Mouse (Mus musculus): ENCODE data around the gene Cpsf3. TPM values are rescaled to one million over a fixed set of nuclear protein-coding genes. Genes with fewer than 3 reads are reported as not detected.

Gene Cpsf3
- polyA plus RNA-seq, 1 experiment from 2014 or later = 125 TPM

- 96% methylated on average over 5 of the region's 5 CpGs for WGBS
- H3K4me3 ChIP-seq (ENCODE audit: low read depth, low read length) = no peak overlapping the region
- DNase-seq (ENCODE audit: low spot score) (no peak), ATAC-seq (ENCODE audit: low FRiP score) (no peak)
- no peaks in the 10 kb centered on the region for H3K4me1 ChIP-seq (replicated peaks; ENCODE audit: control insufficient read depth, insufficient read depth, low read length)
- no peak overlapping the region for H3K27ac ChIP-seq (ENCODE audit: low read depth, low read length)
- peaks cover 16% of the 10 kb centered on the region for H3K36me3 ChIP-seq (ENCODE audit: control insufficient read depth, insufficient read depth, low read length)
- H3K9me3 ChIP-seq (ENCODE audit: control insufficient read depth, low read length) = no peaks in the 10 kb centered on the region
- H3K4me2 ChIP-seq (replicated peaks; ENCODE audit: low read depth, low read length) = no peak overlapping the region
- no peaks in the 10 kb centered on the region for H3K27me3 ChIP-seq (ENCODE audit: control insufficient read depth, insufficient read depth, low read length)
- no peak overlapping the region for H3K9ac ChIP-seq (ENCODE audit: low read depth, low read length)
Measured at GRCm38 (mm10) chr12:21333766-21334165, 48.6 kb downstream of the Cpsf3 start.

DNA sequence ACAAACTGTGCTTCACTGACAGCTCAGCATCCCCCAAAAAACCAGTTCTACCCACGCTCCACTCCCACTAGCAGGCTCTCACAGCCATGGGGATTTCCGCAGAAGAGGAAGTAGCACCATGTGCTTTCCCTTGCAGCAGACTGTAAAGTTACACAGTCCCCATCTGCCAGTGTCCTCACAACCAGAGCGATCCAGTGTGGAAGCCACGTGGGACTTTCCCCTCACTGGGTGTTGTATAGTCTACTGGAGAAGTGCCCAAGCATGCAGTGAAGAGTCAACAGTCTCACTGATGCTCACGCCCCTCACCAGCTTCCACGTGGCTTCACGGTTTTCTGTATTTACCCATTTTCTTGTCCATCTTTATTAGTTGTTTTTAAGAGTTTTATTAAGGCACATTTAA, 50.7 kb downstream of the Cpsf3 start:
- Histone ChIP-seq H3K27ac (ENCODE audit: low read depth, low read length) (no peak overlapping the region), H3K4me2 (replicated peaks; ENCODE audit: low read depth, low read length) (no peak overlapping the region), H3K27me3 (ENCODE audit: control insufficient read depth, insufficient read depth, low read length) (no peaks in the 10 kb centered on the region), H3K9me3 (ENCODE audit: control insufficient read depth, low read length) (no peaks in the 10 kb centered on the region), H3K4me1 (replicated peaks; ENCODE audit: control insufficient read depth, insufficient read depth, low read length) (no peaks in the 10 kb centered on the region), H3K4me3 (ENCODE audit: low read depth, low read length) (no peak overlapping the region), H3K36me3 (ENCODE audit: control insufficient read depth, insufficient read depth, low read length) (peaks cover 12% of the 10 kb centered on the region), H3K9ac (ENCODE audit: low read depth, low read length) (no peak overlapping the region)
- no peak for ATAC-seq (ENCODE audit: low FRiP score)
- no peak for DNase-seq (ENCODE audit: low spot score)
- WGBS = 95% methylated on average over 7 of the region's 7 CpGs

GRCm38 (mm10) chr12:21337171-21337570, 52.0 kb downstream of the Cpsf3 start:
- Histone ChIP-seq H3K9me3 (ENCODE audit: control insufficient read depth, low read length) (no peaks in the 10 kb centered on the region), H3K27ac (ENCODE audit: low read depth, low read length) (no peak overlapping the region), H3K27me3 (ENCODE audit: control insufficient read depth, insufficient read depth, low read length) (no peaks in the 10 kb centered on the region), H3K4me2 (replicated peaks; ENCODE audit: low read depth, low read length) (no peak overlapping the region), H3K4me1 (replicated peaks; ENCODE audit: control insufficient read depth, insufficient read depth, low read length) (no peaks in the 10 kb centered on the region), H3K9ac (ENCODE audit: low read depth, low read length) (no peak overlapping the region), H3K4me3 (ENCODE audit: low read depth, low read length) (no peak overlapping the region), H3K36me3 (ENCODE audit: control insufficient read depth, insufficient read depth, low read length) (peaks cover 9% of the 10 kb centered on the region)
- ATAC-seq (ENCODE audit: low FRiP score) (no peak), DNase-seq (ENCODE audit: low spot score) (no peak)
- 96% methylated on average over 5 of the region's 5 CpGs for WGBS

- Histone ChIP-seq H3K9me3 (ENCODE audit: control insufficient read depth, low read length) (no peaks in the 10 kb centered on the region), H3K27ac (ENCODE audit: low read depth, low read length) (no peak overlapping the region), H3K36me3 (ENCODE audit: control insufficient read depth, insufficient read depth, low read length) (peaks cover 2% of the 10 kb centered on the region; the same call in 1 of the 2 replicates), H3K4me2 (replicated peaks; ENCODE audit: low read depth, low read length) (no peak overlapping the region), H3K27me3 (ENCODE audit: control insufficient read depth, insufficient read depth, low read length) (no peaks in the 10 kb centered on the region), H3K4me1 (replicated peaks; ENCODE audit: control insufficient read depth, insufficient read depth, low read length) (no peaks in the 10 kb centered on the region), H3K4me3 (ENCODE audit: low read depth, low read length) (no peak overlapping the region), H3K9ac (ENCODE audit: low read depth, low read length) (no peak overlapping the region)
- no peak for DNase-seq (ENCODE audit: low spot score)
- WGBS = 94% methylated on average over 5 of the region's 5 CpGs
- ATAC-seq (ENCODE audit: low FRiP score) = no peak
Measured at GRCm38 (mm10) chr12:21340674-21341073, 55.5 kb downstream of the Cpsf3 start.

GRCm38 (mm10) chr12:21346972-21347371, 61.8 kb downstream of the Cpsf3 start:
- no peaks in the 10 kb centered on the region for H3K27me3 ChIP-seq (ENCODE audit: control insufficient read depth, insufficient read depth, low read length)
- peaks cover 2% of the 10 kb centered on the region; the same call in 1 of the 2 replicates for H3K36me3 ChIP-seq (ENCODE audit: control insufficient read depth, insufficient read depth, low read length)
- H3K27ac ChIP-seq (ENCODE audit: low read depth, low read length) = no peak overlapping the region
- ATAC-seq (ENCODE audit: low FRiP score) (no peak), DNase-seq (ENCODE audit: low spot score) (no peak)
- H3K9ac ChIP-seq (ENCODE audit: low read depth, low read length) = no peak overlapping the region
- H3K4me3 ChIP-seq (ENCODE audit: low read depth, low read length) = no peak overlapping the region
- no peak overlapping the region for H3K4me2 ChIP-seq (replicated peaks; ENCODE audit: low read depth, low read length)
- H3K4me1 ChIP-seq (replicated peaks; ENCODE audit: control insufficient read depth, insufficient read depth, low read length) = no peaks in the 10 kb centered on the region
- H3K9me3 ChIP-seq (ENCODE audit: control insufficient read depth, low read length) = no peaks in the 10 kb centered on the region
- 97% methylated on average over 7 of the region's 7 CpGs for WGBS

DNA sequence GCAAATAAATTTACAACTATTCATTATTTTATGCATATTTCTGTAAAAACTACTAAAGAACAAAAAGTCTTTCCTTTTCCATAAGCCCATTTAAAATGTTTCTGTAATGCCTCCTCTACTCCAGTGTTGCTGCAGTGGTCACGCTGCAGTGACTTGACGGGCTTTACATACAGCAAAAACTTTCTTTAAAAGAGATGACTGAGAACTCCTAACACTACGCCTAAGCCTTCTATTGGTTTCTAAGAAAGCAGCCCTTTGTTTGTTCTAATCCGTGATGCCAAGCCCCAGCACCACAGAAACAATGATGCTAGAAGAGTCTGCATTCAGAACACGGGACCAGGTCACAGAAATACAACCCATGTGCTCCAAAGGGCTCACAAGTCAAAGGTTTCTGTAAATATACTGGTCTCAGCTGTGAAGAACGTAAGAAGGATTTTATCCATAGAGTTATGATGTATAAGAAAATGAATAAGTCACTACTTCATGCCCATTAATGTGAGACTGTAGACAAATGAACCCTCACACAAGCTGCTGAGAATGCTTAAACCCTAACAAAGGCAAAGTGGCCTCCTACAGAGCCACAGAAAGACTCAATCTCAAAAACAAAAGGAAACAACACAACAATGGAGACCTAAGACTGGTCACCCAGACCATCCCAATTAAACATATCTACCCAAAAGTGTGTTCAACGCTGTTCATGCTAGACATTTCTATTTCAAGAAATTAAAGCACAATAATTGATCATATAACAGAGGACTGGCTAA, 65.1 kb downstream of the Cpsf3 start:
- Histone ChIP-seq H3K9me3 (ENCODE audit: control insufficient read depth, low read length) (no peaks in the 10 kb centered on the region), H3K36me3 (ENCODE audit: control insufficient read depth, insufficient read depth, low read length) (peaks cover 12% of the 10 kb centered on the region), H3K9ac (ENCODE audit: low read depth, low read length) (no peak overlapping the region), H3K27ac (ENCODE audit: low read depth, low read length) (no peak overlapping the region), H3K27me3 (ENCODE audit: control insufficient read depth, insufficient read depth, low read length) (no peaks in the 10 kb centered on the region), H3K4me1 (replicated peaks; ENCODE audit: control insufficient read depth, insufficient read depth, low read length) (no peaks in the 10 kb centered on the region), H3K4me2 (replicated peaks; ENCODE audit: low read depth, low read length) (no peak overlapping the region), H3K4me3 (ENCODE audit: low read depth, low read length) (no peak overlapping the region)
- DNase-seq (ENCODE audit: low spot score) = peak; percentile 7
- 42% methylated on average over 7 of the region's 7 CpGs for WGBS
- ATAC-seq (ENCODE audit: low FRiP score) = no peak

DNA sequence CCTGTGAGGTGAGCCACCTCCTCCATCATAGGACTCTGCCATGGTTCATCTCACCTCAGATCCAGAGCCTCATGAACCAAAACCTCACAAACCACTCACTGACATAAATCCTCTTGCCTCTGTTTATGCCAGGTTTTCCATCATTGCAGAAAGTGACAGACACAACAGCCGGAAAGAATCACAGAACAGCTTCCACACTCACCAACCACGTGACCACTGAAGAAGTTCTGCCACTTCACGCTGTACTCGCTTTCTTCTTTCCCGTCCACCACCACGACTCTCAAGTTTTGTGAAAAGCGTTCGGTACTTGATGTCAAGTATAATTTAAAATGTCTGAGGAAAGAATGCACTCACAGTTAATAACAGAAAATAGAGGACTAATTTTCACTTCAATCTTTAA, 68.5 kb downstream of the Cpsf3 start:
- Histone ChIP-seq H3K27me3 (ENCODE audit: control insufficient read depth, insufficient read depth, low read length) (no peaks in the 10 kb centered on the region), H3K4me1 (replicated peaks; ENCODE audit: control insufficient read depth, insufficient read depth, low read length) (no peaks in the 10 kb centered on the region), H3K27ac (ENCODE audit: low read depth, low read length) (no peak overlapping the region), H3K4me3 (ENCODE audit: low read depth, low read length) (no peak overlapping the region), H3K4me2 (replicated peaks; ENCODE audit: low read depth, low read length) (no peak overlapping the region), H3K36me3 (ENCODE audit: control insufficient read depth, insufficient read depth, low read length) (peaks cover 16% of the 10 kb centered on the region), H3K9me3 (ENCODE audit: control insufficient read depth, low read length) (no peaks in the 10 kb centered on the region), H3K9ac (ENCODE audit: low read depth, low read length) (no peak overlapping the region)
- WGBS = 98% methylated on average over 8 of the region's 8 CpGs
- DNase-seq (ENCODE audit: low spot score) (no peak), ATAC-seq (ENCODE audit: low FRiP score) (no peak)

- ATAC-seq (ENCODE audit: low FRiP score) = no peak
- 83% methylated on average over 2 of the region's 2 CpGs for WGBS
Measured at GRCm38 (mm10) chr12:21362686-21363085, 77.5 kb downstream of the Cpsf3 start.

DNA sequence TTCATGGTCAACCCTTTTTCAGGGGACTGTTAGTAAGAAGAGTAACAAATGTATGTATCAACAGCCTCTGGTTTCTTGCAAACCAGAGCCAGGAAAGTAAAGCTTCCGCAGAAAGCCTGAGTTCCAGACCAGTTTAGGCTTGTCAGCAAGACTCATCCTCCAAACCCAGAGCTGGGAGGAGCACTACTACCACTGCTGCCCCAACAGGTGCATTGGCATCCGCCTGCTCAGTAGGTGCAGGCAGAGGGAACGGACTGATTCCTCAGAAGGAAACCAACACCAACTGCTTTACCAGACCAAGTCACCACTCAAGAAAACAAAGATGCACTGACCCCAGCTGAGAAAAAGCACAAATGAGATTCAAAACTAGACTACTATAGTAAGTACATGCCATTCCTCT, 78.0 kb downstream of the Cpsf3 start:
- H3K4me1 ChIP-seq (replicated peaks; ENCODE audit: control insufficient read depth, insufficient read depth, low read length) = no peaks in the 10 kb centered on the region
- no peak overlapping the region for H3K27ac ChIP-seq (ENCODE audit: low read depth, low read length)
- H3K9me3 ChIP-seq (ENCODE audit: control insufficient read depth, low read length) = no peaks in the 10 kb centered on the region
- no peaks in the 10 kb centered on the region for H3K27me3 ChIP-seq (ENCODE audit: control insufficient read depth, insufficient read depth, low read length)
- H3K4me2 ChIP-seq (replicated peaks; ENCODE audit: low read depth, low read length) = no peak overlapping the region
- no peak overlapping the region for H3K9ac ChIP-seq (ENCODE audit: low read depth, low read length)
- DNase-seq (ENCODE audit: low spot score) (no peak), ATAC-seq (ENCODE audit: low FRiP score) (no peak)
- no peaks in the 10 kb centered on the region for H3K36me3 ChIP-seq (ENCODE audit: control insufficient read depth, insufficient read depth, low read length)
- no peak overlapping the region for H3K4me3 ChIP-seq (ENCODE audit: low read depth, low read length)
- WGBS = 85% methylated on average over 3 of the region's 3 CpGs

More at GRCm38 (mm10) chr12:21362686-21363085, 77.5 kb downstream of the Cpsf3 start:
- Histone ChIP-seq H3K4me3 (ENCODE audit: low read depth, low read length) (no peak overlapping the region), H3K27me3 (ENCODE audit: control insufficient read depth, insufficient read depth, low read length) (no peaks in the 10 kb centered on the region), H3K9ac (ENCODE audit: low read depth, low read length) (no peak overlapping the region), H3K4me2 (replicated peaks; ENCODE audit: low read depth, low read length) (no peak overlapping the region), H3K4me1 (replicated peaks; ENCODE audit: control insufficient read depth, insufficient read depth, low read length) (no peaks in the 10 kb centered on the region), H3K27ac (ENCODE audit: low read depth, low read length) (no peak overlapping the region), H3K9me3 (ENCODE audit: control insufficient read depth, low read length) (no peaks in the 10 kb centered on the region), H3K36me3 (ENCODE audit: control insufficient read depth, insufficient read depth, low read length) (no peaks in the 10 kb centered on the region)
- DNase-seq (ENCODE audit: low spot score) = no peak
